Mouse (Mus musculus): Measurements from ENCODE around the gene Bet1. TPM values are rescaled to one million over a fixed set of nuclear protein-coding genes. Genes with fewer than 3 reads are reported as not detected.

Bet1 gene
- total RNA-seq (2021), result 10 to 100 TPM; 63.4 to 68.5 TPM
- long read RNA-seq, experiment 1, transcript Bet1-201 (4 exons, 1,516 nt), result major isoform, 76 of 118 reads
- long read RNA-seq, experiment 1, partial matches to known transcripts, result 0 of 118 reads
- long read RNA-seq, experiment 1, other reads (novel, unspliced or antisense), result 41 of 118 reads
- long read RNA-seq, experiment 2, transcript Bet1-201 (4 exons, 1,516 nt), result major isoform, 45 of 47 reads
- long read RNA-seq, experiment 2, partial matches to known transcripts, result 0 of 47 reads
- long read RNA-seq, experiment 2, other reads (novel, unspliced or antisense), result 2 of 47 reads

- peak; percentile 92 for DNase-seq
These were observed at the start of gene Bet1 for GRCm38 (mm10) chr6:4086663-4087454. Gene Bet1, minus strand, starts transcription at chr6:4086972.

GRCm38 (mm10) chr6:4132239-4132638, 45.5 kb upstream of the Bet1 start:
- DNase-seq, result no peak

GRCm38 (mm10) chr6:4131149-4131548, 44.4 kb upstream of the Bet1 start:
- no peak for DNase-seq

GRCm38 (mm10) chr6:4118611-4119010, 31.8 kb upstream of the Bet1 start:
- no peak for DNase-seq

GRCm38 (mm10) chr6:4090423-4090822, 3.7 kb upstream of the Bet1 start:
- no peak for DNase-seq

GRCm38 (mm10) chr6:4072281-4072680, 14.5 kb downstream of the Bet1 start:
- no peak for DNase-seq

GRCm38 (mm10) chr6:4069714-4070113, 17.1 kb downstream of the Bet1 start:
- no peak for DNase-seq

- DNase-seq, result no peak
These were observed 32.4 kb downstream of the Bet1 start for GRCm38 (mm10) chr6:4054387-4054786.

GRCm38 (mm10) chr6:4052843-4053242, 33.9 kb downstream of the Bet1 start:
- DNase-seq, result no peak

GRCm38 (mm10) chr6:4047200-4047599, 39.6 kb downstream of the Bet1 start:
- DNase-seq, result no peak

GRCm38 (mm10) chr6:4041821-4042220, 45.0 kb downstream of the Bet1 start:
- no peak for DNase-seq

- DNase-seq, result peak; percentile 37
These were observed 55.8 kb downstream of the Bet1 start for GRCm38 (mm10) chr6:4030956-4031355.

Other genes starting within 250 kb of the Bet1 start
- 10 to 100 TPM in 1 of 2 experiments, 1 to 10 TPM in 1; 7.1 to 11.1 TPM for gene Tfpi2, start 98.1 kb downstream of the Bet1 start, total RNA-seq (2021)
- not detected for gene Gngt1, start 93.2 kb downstream of the Bet1 start, total RNA-seq (2021)
- 10 to 100 TPM; 65.8 to 74.1 TPM for gene Gng11, start 83.1 kb downstream of the Bet1 start, total RNA-seq (2021)